Mouse (Mus musculus) testis, adult 2 months (tissue): Measurements from ENCODE around the gene Ap1s1.

Source experiments
- CTCF ChIP-seq: fragments of 200-500 bp; IDR thresholded peaks from 2 replicates; pipeline ENCODE4 v1.5.1; 2012; ENCODE audit warnings: low read depth, mild to moderate bottlenecking, inconsistent platforms, low read length, moderate library complexity; ENCODE audit not compliant: control insufficient read depth, insufficient read depth, insufficient replicate concordance
- POLR2A ChIP-seq: fragments of 200-500 bp; IDR thresholded peaks from 2 replicates; pipeline ENCODE4 v1.6.1; 2012; ENCODE audit warnings: low read depth, mild to moderate bottlenecking, inconsistent platforms, low read length, moderate library complexity; ENCODE audit not compliant: control insufficient read depth

GRCm38 (mm10) chr5:137087410-137087809 lies 41.5 kb upstream of the Ap1s1 start:
- TF ChIP-seq CTCF = no peak
- TF ChIP-seq POLR2A = no peak
